Mouse (Mus musculus) ovary, adult 10 weeks (tissue): ENCODE measurements around the gene Olfr734. TPM values are rescaled to one million over a fixed set of nuclear protein-coding genes. Genes with fewer than 3 reads are reported as not detected.

Experiments used
- polyA plus RNA-seq: library from polyadenylated mRNA; stranded (reverse); fragments of 350-450 nt; fragmentation: Illumina TruSeq; extraction: RNeasy Lipid Tissue Mini Kit (QIAGEN cat#74804); gene quantifications from one replicate; pipeline ENCODE4 v1.2.3, GENCODE M21; 2014

Gene Olfr734
- polyA plus RNA-seq, result not detected

DNA sequence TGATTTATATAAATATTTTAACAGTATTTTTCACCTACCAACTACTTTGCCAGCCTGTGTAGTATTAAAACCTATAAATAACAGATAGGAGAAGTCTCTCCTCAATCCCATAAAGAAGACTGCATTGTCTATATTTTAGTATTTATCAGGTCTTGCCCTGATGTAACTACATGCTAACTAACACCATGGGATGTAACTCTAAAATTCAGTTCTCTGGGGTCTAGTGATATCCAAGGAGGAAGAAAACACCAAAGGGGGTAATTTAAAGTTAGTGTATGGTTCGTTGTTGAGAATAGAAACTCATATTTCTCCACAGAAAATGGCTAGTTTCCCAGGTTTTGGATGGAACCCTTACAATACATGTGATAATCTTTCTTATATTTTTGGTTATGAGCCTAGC, at the start of gene Olfr734:
TSS of gene Olfr734 (minus strand) at position 101 of the 400 bp plus-strand sequence.

GRCm38 (mm10) chr14:50357593-50357992, 31.0 kb upstream of the Olfr734 start, which contains the start of gene Tlr11:
Gene Tlr11, plus strand, starts transcription at chr14:50357914.

GRCm38 (mm10) chr14:50348796-50349195, 22.2 kb upstream of the Olfr734 start, which contains the start of gene Olfr735:
Gene Olfr735, minus strand, starts transcription at chr14:50348872.

DNA sequence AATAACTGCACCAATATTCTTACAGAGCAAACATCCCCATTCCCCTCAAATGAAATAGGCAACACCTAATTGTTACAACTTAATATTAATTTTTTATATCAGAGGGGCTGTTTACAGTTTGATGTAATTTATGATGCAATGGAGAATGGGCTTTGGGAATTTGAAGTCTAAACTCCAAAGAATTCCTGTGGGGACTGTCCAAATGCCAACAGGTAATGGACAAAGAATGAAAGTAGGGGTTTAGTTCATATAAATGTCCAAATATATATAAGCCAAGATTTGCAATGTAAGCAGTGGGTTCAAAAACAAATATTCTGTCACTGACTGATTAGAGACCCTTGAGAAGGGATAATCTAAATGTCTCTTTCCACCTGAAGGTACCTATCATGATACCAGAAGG, 25.1 kb downstream of the Olfr734 start, which contains the start of gene Olfr733:
TSS of gene Olfr733 (minus strand) at position 101 of the 400 bp plus-strand sequence.

GRCm38 (mm10) chr14:50284106-50284505, 42.5 kb downstream of the Olfr734 start, which contains the start of gene Olfr732:
Gene Olfr732, minus strand, starts transcription at chr14:50284206.

Other genes starting within 250 kb of the Olfr734 start
- not detected for gene Olfr726, start 235.8 kb downstream of the Olfr734 start, polyA plus RNA-seq
- not detected for gene Olfr727, start 203.6 kb downstream of the Olfr734 start, polyA plus RNA-seq
- not detected for gene Olfr728, start 184.1 kb downstream of the Olfr734 start, polyA plus RNA-seq
- not detected for gene Olfr729, start 173.9 kb downstream of the Olfr734 start, polyA plus RNA-seq
- gene Olfr730, start 138.6 kb downstream of the Olfr734 start, polyA plus RNA-seq, result not detected
- gene Olfr731, start 84.9 kb downstream of the Olfr734 start, polyA plus RNA-seq, result not detected
- not detected for gene Olfr732, start 42.6 kb downstream of the Olfr734 start, polyA plus RNA-seq
- not detected for gene Olfr733, start 25.2 kb downstream of the Olfr734 start, polyA plus RNA-seq
- gene Olfr735, start 22.1 kb upstream of the Olfr734 start, polyA plus RNA-seq, result not detected
- 0.71 TPM for gene Tlr11, start 31.2 kb upstream of the Olfr734 start, polyA plus RNA-seq
- gene Olfr736, start 54.4 kb upstream of the Olfr734 start, polyA plus RNA-seq, result not detected
- gene Olfr738, start 80.8 kb upstream of the Olfr734 start, polyA plus RNA-seq, result not detected
- not detected for gene Olfr739, start 91.9 kb upstream of the Olfr734 start, polyA plus RNA-seq
- gene Olfr740, start 118.8 kb upstream of the Olfr734 start, polyA plus RNA-seq, result not detected
- not detected for gene Olfr741, start 146.0 kb upstream of the Olfr734 start, polyA plus RNA-seq
- not detected for gene Olfr742, start 176.8 kb upstream of the Olfr734 start, polyA plus RNA-seq
- gene Olfr743, start 195.1 kb upstream of the Olfr734 start, polyA plus RNA-seq, result not detected